Mouse (Mus musculus) lung, postnatal 14 days (tissue): ENCODE data around the gene Cmtm4.
A peak's percentile ranks its signal among the peaks of the same experiment; 100 is the strongest.
"Not testable (repeated sequence)": the region's sequence is repeated elsewhere in the genome, so short reads cannot be mapped to it uniquely, and the experiment has no call there.

Experiments used
- DNase-seq: peaks from one replicate; pipeline ENCODE4 v3.0.0; 2021

Cmtm4 gene

GRCm38 (mm10) chr8:104334196-104334595 lies 61.4 kb downstream of the Cmtm4 start:
- peak; percentile 39 for DNase-seq

GRCm38 (mm10) chr8:104333786-104334185 lies 61.8 kb downstream of the Cmtm4 start:
- DNase-seq, result no peak

GRCm38 (mm10) chr8:104332665-104333631 lies 62.7 kb downstream of the Cmtm4 start:
- no peak for DNase-seq

- not testable (repeated sequence) for DNase-seq
Observed at GRCm38 (mm10) chr8:104321930-104322329, 73.7 kb downstream of the Cmtm4 start, which contains the start of gene Cmtm2b. TSS of gene Cmtm2b (plus strand) at chr8:104322230.

GRCm38 (mm10) chr8:104321267-104321666 lies 74.3 kb downstream of the Cmtm4 start, which contains the start of gene Gm11020:
TSS of gene Gm11020 (plus strand) at chr8:104321567.
- DNase-seq, result not testable (repeated sequence)

- DNase-seq, result peak; percentile 47
Observed at GRCm38 (mm10) chr8:104313311-104313710, 82.3 kb downstream of the Cmtm4 start.

GRCm38 (mm10) chr8:104312023-104312422 lies 83.6 kb downstream of the Cmtm4 start:
- not testable (repeated sequence) for DNase-seq

GRCm38 (mm10) chr8:104309441-104310155 lies 86.0 kb downstream of the Cmtm4 start, which contains the start of the genes Gm45711 and Cmtm1:
TSS of gene Gm45711 (minus strand) at chr8:104310081.
TSS of gene Cmtm1 (minus strand) at chr8:104310145.
- not testable (repeated sequence) for DNase-seq

- not testable (repeated sequence) for DNase-seq
Observed at GRCm38 (mm10) chr8:104308341-104308740, 87.3 kb downstream of the Cmtm4 start.

GRCm38 (mm10) chr8:104304962-104305361 lies 90.6 kb downstream of the Cmtm4 start:
- no peak for DNase-seq

- not testable (repeated sequence) for DNase-seq
Observed at GRCm38 (mm10) chr8:104302536-104302935, 93.1 kb downstream of the Cmtm4 start.

- not testable (repeated sequence) for DNase-seq
Observed at GRCm38 (mm10) chr8:104301577-104301976, 94.0 kb downstream of the Cmtm4 start.
